In genomic region chr1:156971206-156971811, GRCm38 (mm10) we compare ENCODE assay signal across 18 mouse cellular contexts. TPM values are rescaled to one million over a fixed set of nuclear protein-coding genes. Genes with fewer than 3 reads are reported as not detected.
DNase-seq lines count a peak whose midpoint lies in the region; ATAC-seq and TF ChIP-seq lines count a peak whose summit lies in the region.
"Had no signal": no experiment of that assay in that cellular context is flagged by ENCODE, and none has a peak within 500 bp of the region (broad histone marks: within the 10 kb centered on the region; RNA-seq: fewer than 3 reads in every experiment).

No protein-coding gene starts in this region.

- H3K36me3 ChIP-seq in lung, embryonic 14.5 days (ENCODE audit: insufficient read depth), result no peaks in the 10 kb centered on the region
- H3K36me3 ChIP-seq in MEL (ENCODE audit: control insufficient read depth in 1 of 2, insufficient read depth in 2 of 2, low read length in 2 of 2), result peaks cover 0 to 13% of the 10 kb centered on the region in 2 experiments; a peak in 2 of 4 replicates
- no peaks in the 10 kb centered on the region for H3K36me3 ChIP-seq in liver, embryonic 15.5 days (replicated peaks)
- no peaks in the 10 kb centered on the region for H3K36me3 ChIP-seq in forebrain, postnatal 0 days (ENCODE audit: insufficient read depth)
- H3K36me3 ChIP-seq: embryonic facial prominence, embryonic 15.5 days; forebrain, embryonic 10.5 days; heart, embryonic 10.5 days; midbrain, embryonic 15.5 days had no signal

- TF ChIP-seq RAD21 in MEL (IDR thresholded peaks at IDR 0.05; ENCODE audit: low read depth, low read length), result no peak

- H3K79me2 ChIP-seq in MEL (ENCODE audit: control insufficient read depth, insufficient read depth, low read length, poor library complexity), result no peaks in the 10 kb centered on the region

- WGBS in lung, embryonic 14.5 days, result 71% methylated on average over 7 of the region's 7 CpGs
- WGBS in liver, embryonic 15.5 days (ENCODE audit: insufficient replicate concordance), result 31% methylated on average over 7 of the region's 7 CpGs
- 91% methylated on average over 7 of the region's 7 CpGs for whole genome bisulfite sequencing in forebrain, postnatal 0 days

- H3K4me1 ChIP-seq in lung, embryonic 14.5 days (ENCODE audit: insufficient read depth), result no peaks in the 10 kb centered on the region
- peaks cover 5 to 21% of the 10 kb centered on the region in 2 experiments for H3K4me1 ChIP-seq in MEL (ENCODE audit: control insufficient read depth in 1 of 2, insufficient read depth in 2 of 2, low read length in 2 of 2)
- peaks cover 28% of the 10 kb centered on the region for H3K4me1 ChIP-seq in liver, embryonic 15.5 days (replicated peaks)
- H3K4me1 ChIP-seq in forebrain, postnatal 0 days (ENCODE audit: insufficient read depth), result no peaks in the 10 kb centered on the region
- H3K4me1 ChIP-seq: embryonic facial prominence, embryonic 15.5 days; forebrain, embryonic 10.5 days; heart, embryonic 10.5 days; midbrain, embryonic 15.5 days had no signal

- no peak overlapping the region for H3K4me3 ChIP-seq in lung, embryonic 14.5 days (ENCODE audit: low read depth, low read length)
- no peak overlapping the region for H3K4me3 ChIP-seq in MEL (ENCODE audit: control insufficient read depth in 1 of 2, insufficient read depth in 1 of 2, low read depth in 2 of 2, low read length in 2 of 2)
- H3K4me3 ChIP-seq in liver, embryonic 15.5 days (replicated peaks), result no peak overlapping the region
- no peak overlapping the region for H3K4me3 ChIP-seq in forebrain, postnatal 0 days (ENCODE audit: low read depth, low read length)
- H3K4me3 ChIP-seq: embryonic facial prominence, embryonic 15.5 days; forebrain, embryonic 10.5 days; heart, embryonic 10.5 days; midbrain, embryonic 15.5 days had no signal

- H3K9me3 ChIP-seq in lung, embryonic 14.5 days (ENCODE audit: low read depth, low read length), result no peaks in the 10 kb centered on the region
- no peaks in the 10 kb centered on the region for H3K9me3 ChIP-seq in MEL (replicated peaks; ENCODE audit: insufficient read depth, low read length)
- H3K9me3 ChIP-seq in liver, embryonic 15.5 days (replicated peaks), result no peaks in the 10 kb centered on the region
- H3K9me3 ChIP-seq in forebrain, postnatal 0 days (ENCODE audit: low read length), result no peaks in the 10 kb centered on the region
- H3K9me3 ChIP-seq: embryonic facial prominence, embryonic 15.5 days; heart, embryonic 10.5 days; midbrain, embryonic 15.5 days had no signal

- no peak overlapping the region for H3K9ac ChIP-seq in lung, embryonic 14.5 days
- H3K9ac ChIP-seq in MEL (ENCODE audit: control insufficient read depth, low read depth, low read length, poor library complexity, severe bottlenecking), result no peak overlapping the region
- no peak overlapping the region for H3K9ac ChIP-seq in liver, embryonic 15.5 days
- H3K9ac ChIP-seq in forebrain, postnatal 0 days, result no peak overlapping the region
- H3K9ac ChIP-seq: embryonic facial prominence, embryonic 15.5 days; midbrain, embryonic 15.5 days had no signal

- H3K27ac ChIP-seq in lung, embryonic 14.5 days (ENCODE audit: low read depth), result no peak overlapping the region
- H3K27ac ChIP-seq in MEL (ENCODE audit: control insufficient read depth, low read depth, low read length), result no peak overlapping the region
- no peak overlapping the region for H3K27ac ChIP-seq in liver, embryonic 15.5 days (replicated peaks)
- no peak overlapping the region for H3K27ac ChIP-seq in forebrain, postnatal 0 days (ENCODE audit: low read depth, low read length)
- H3K27ac ChIP-seq: embryonic facial prominence, embryonic 15.5 days; forebrain, embryonic 10.5 days; heart, embryonic 10.5 days; midbrain, embryonic 15.5 days had no signal

- TF ChIP-seq POLR2A in MEL (IDR thresholded peaks at IDR 0.05; ENCODE audit: control insufficient read depth in 1 of 2, insufficient read depth in 1 of 2, low read depth in 1 of 2, low read length in 2 of 2, poor library complexity in 1 of 2), result no peak

- ATAC-seq in lung, embryonic 14.5 days (ENCODE audit: insufficient read depth), result peak; percentile 41; the same call in 1 of the 2 replicates
- peak; percentile 32; the same call in 1 of the 2 replicates for ATAC-seq in liver, embryonic 15.5 days (ENCODE audit: insufficient read depth)
- ATAC-seq in forebrain, postnatal 0 days, result no peak
- ATAC-seq in monocyte, adult 5-6 weeks (replicated peaks; ENCODE audit: insufficient number of reproducible peaks, low FRiP score, low TSS enrichment, poor library complexity, severe bottlenecking), result no peak
- ATAC-seq in megakaryocyte progenitor cell, adult 5-6 weeks (replicated peaks; ENCODE audit: poor library complexity), result no peak
- ATAC-seq: CD4-positive, CD25-positive, alpha-beta regulatory T cell, adult 4 months; midbrain, embryonic 15.5 days had no signal

- no peak for DNase-seq in lung, embryonic 14.5 days
- no peak for DNase-seq in lung, postnatal 25 days (ENCODE audit: low spot score)
- DNase-seq in MEL (ENCODE audit: low read depth, low spot score), result peak; percentile 29
- DNase-seq in c-Kit-negative CD71-positive TER-119-positive erythroid progenitor cells, embryonic 14.5 days (ENCODE audit: low read depth, low spot score), result peak; percentile 56
- DNase-seq in forebrain, postnatal 0 days, result no peak
- DNase-seq: cerebellum, adult 9-11 months; embryo, embryonic 11 days; gastrocnemius, postnatal 36 days; right cerebral cortex, adult 18-20 months; thymus, adult 18-20 months had no signal

- no peak for TF ChIP-seq CTCF in lung, embryonic 14.5 days (IDR thresholded peaks at IDR 0.05; ENCODE audit: low read depth)
- no peak for TF ChIP-seq CTCF in MEL (IDR thresholded peaks at IDR 0.05 in 2 of 3, conservative IDR thresholded peaks at IDR 0.05 in 1 of 3; ENCODE audit: control insufficient read depth in 1 of 3, insufficient read depth in 1 of 3, low read depth in 2 of 3, low read length in 3 of 3, poor library complexity in 1 of 3, severe bottlenecking in 1 of 3)
- no peak for TF ChIP-seq CTCF in forebrain, postnatal 0 days (IDR thresholded peaks at IDR 0.05; ENCODE audit: low read depth)

- no peaks in the 10 kb centered on the region for H3K27me3 ChIP-seq in lung, embryonic 14.5 days (ENCODE audit: insufficient read depth, low read length)
- no peaks in the 10 kb centered on the region for H3K27me3 ChIP-seq in MEL (ENCODE audit: control insufficient read depth in 1 of 2, insufficient read depth in 2 of 2, low read length in 2 of 2)
- no peaks in the 10 kb centered on the region for H3K27me3 ChIP-seq in liver, embryonic 15.5 days
- no peaks in the 10 kb centered on the region for H3K27me3 ChIP-seq in forebrain, postnatal 0 days (ENCODE audit: insufficient read depth, low read length)
- H3K27me3 ChIP-seq: embryonic facial prominence, embryonic 15.5 days; midbrain, embryonic 15.5 days had no signal

- H3K4me2 ChIP-seq in lung, embryonic 14.5 days, result no peak overlapping the region
- H3K4me2 ChIP-seq in liver, embryonic 15.5 days, result no peak overlapping the region
- no peak overlapping the region for H3K4me2 ChIP-seq in forebrain, postnatal 0 days (ENCODE audit: low read depth)
- H3K4me2 ChIP-seq: embryonic facial prominence, embryonic 15.5 days; midbrain, embryonic 15.5 days had no signal

- no peak for TF ChIP-seq EP300 in MEL (IDR thresholded peaks at IDR 0.05; ENCODE audit: low read depth in 1 of 2, low read length in 2 of 2)

TF ChIP-seq in MEL, 35 proteins besides CTCF, POLR2A, EP300 and RAD21:
- TF ChIP-seq MAX (IDR thresholded peaks at IDR 0.05; ENCODE audit: low read length), result no peak
- TF ChIP-seq GATA1 (IDR thresholded peaks at IDR 0.05; ENCODE audit: low read depth, low read length), result 0 out of 2 replicates have a peak, but pooled peaks have one; percentile 2
TF ChIP-seq in MEL: peak in this region for 1.

RNA-seq across cellular contexts. Expression of gene Ralgps2, which starts 31.9 kb away (rescaled TPM):
- 70.6 and 71.6 TPM in 2 replicates for polyA plus RNA-seq in lung, embryonic 14.5 days (2014; fragmentation: Nextera tagmentation; extraction: Ambion mirVana)
- total RNA-seq in MEL (2012; rRNA removed), result 7.8 and 12.7 TPM in 2 replicates
- 10 to 100 TPM in 1 of 2 experiments, not detected in 1; 16.4 TPM for polyA plus RNA-seq in MEL (2012; ENCODE audit: insufficient read depth in 1 of 2, insufficient read length in 2 of 2, low read depth in 1 of 2, low replicate concordance in 2 of 2, missing spikeins in 1 of 2)
- polyA plus RNA-seq in liver, embryonic 15.5 days (2015; fragmentation: Nextera tagmentation; extraction: Ambion mirVana), result 12.1 and 14.7 TPM in 2 replicates
- total RNA-seq in forebrain, postnatal 0 days (2014; rRNA removed), result 94.9 and 101 TPM in 2 replicates
- 59.7 and 85.9 TPM in 2 replicates for polyA plus RNA-seq in forebrain, postnatal 0 days (2015; fragmentation: Nextera tagmentation; extraction: Ambion mirVana)
- 60.9 to 69.7 TPM (median 65.5 TPM) in 3 replicates for total RNA-seq in monocyte, adult 5-6 weeks (2017)
- 12.8 and 19.5 TPM in 2 replicates for total RNA-seq in megakaryocyte progenitor cell, adult 5-6 weeks (2015)
- 32.5 and 34.0 TPM in 2 replicates for total RNA-seq in megakaryocyte progenitor cell, adult 5-6 weeks (2017)

Comparison
In these comparisons a context has a peak if more than half of its experiments do, and no peak if none do; other contexts are left out.
1. ATAC-seq: peak in lung, embryonic 14.5 days (single experiment) and liver, embryonic 15.5 days (single experiment); none in forebrain, postnatal 0 days (single experiment), monocyte, adult 5-6 weeks (single experiment) and megakaryocyte progenitor cell, adult 5-6 weeks (single experiment).
2. DNase-seq: peak in MEL (single experiment) and c-Kit-negative CD71-positive TER-119-positive erythroid progenitor cells, embryonic 14.5 days (single experiment); none in lung, embryonic 14.5 days (single experiment), lung, postnatal 25 days (single experiment) and forebrain, postnatal 0 days (single experiment).